In genomic region chr1:85779428-85780180, GRCm38 (mm10) we compare ENCODE assay signal across 15 mouse cellular contexts. TPM values are rescaled to one million over a fixed set of nuclear protein-coding genes. Genes with fewer than 3 reads are reported as not detected.
A peak's percentile ranks its signal among the peaks of the same experiment; 100 is the strongest.
DNase-seq lines count a peak whose midpoint lies in the region; ATAC-seq and TF ChIP-seq lines count a peak whose summit lies in the region.
"Had no signal": no experiment of that assay in that cellular context is flagged by ENCODE, and none has a peak within 500 bp of the region (broad histone marks: within the 10 kb centered on the region; RNA-seq: fewer than 3 reads in every experiment).

No protein-coding gene starts in this region.

- 28% methylated on average over 4 of the region's 4 CpGs for WGBS in liver, embryonic 13.5 days (ENCODE audit: insufficient replicate concordance)
- WGBS in stomach, postnatal 0 days, result 67% methylated on average over 4 of the region's 4 CpGs
- WGBS in forebrain, embryonic 12.5 days, result 85% methylated on average over 4 of the region's 4 CpGs

- H3K9ac ChIP-seq in liver, embryonic 13.5 days, result no peak overlapping the region
- no peak overlapping the region for H3K9ac ChIP-seq in stomach, postnatal 0 days (ENCODE audit: low read length)
- H3K9ac ChIP-seq in forebrain, embryonic 12.5 days, result no peak overlapping the region
- H3K9ac ChIP-seq: embryonic facial prominence, embryonic 12.5 days; hindbrain, embryonic 15.5 days; limb, embryonic 15.5 days; midbrain, embryonic 12.5 days had no signal

- H3K9me3 ChIP-seq in liver, embryonic 13.5 days (replicated peaks), result no peaks in the 10 kb centered on the region
- no peaks in the 10 kb centered on the region for H3K9me3 ChIP-seq in stomach, postnatal 0 days (ENCODE audit: control insufficient read depth, low read length)
- no peaks in the 10 kb centered on the region for H3K9me3 ChIP-seq in forebrain, embryonic 12.5 days
- H3K9me3 ChIP-seq: embryonic facial prominence, embryonic 12.5 days; G1E; hindbrain, embryonic 15.5 days; limb, embryonic 15.5 days; midbrain, embryonic 12.5 days had no signal

- H3K4me1 ChIP-seq in liver, embryonic 13.5 days (replicated peaks), result 0 out of 2 replicates have a peak, but pooled peaks cover 7% of the 10 kb centered on the region
- H3K4me1 ChIP-seq in stomach, postnatal 0 days (replicated peaks; ENCODE audit: control insufficient read depth, insufficient read depth), result no peaks in the 10 kb centered on the region
- no peaks in the 10 kb centered on the region for H3K4me1 ChIP-seq in forebrain, embryonic 12.5 days
- H3K4me1 ChIP-seq: hindbrain, embryonic 15.5 days; limb, embryonic 15.5 days; midbrain, embryonic 12.5 days had no signal

- H3K36me3 ChIP-seq in liver, embryonic 13.5 days, result no peaks in the 10 kb centered on the region
- no peaks in the 10 kb centered on the region for H3K36me3 ChIP-seq in stomach, postnatal 0 days (ENCODE audit: control insufficient read depth, insufficient read depth, low read length)
- no peaks in the 10 kb centered on the region for H3K36me3 ChIP-seq in forebrain, embryonic 12.5 days (replicated peaks)
- H3K36me3 ChIP-seq: embryonic facial prominence, embryonic 12.5 days; G1E; hindbrain, embryonic 15.5 days; limb, embryonic 15.5 days; midbrain, embryonic 12.5 days had no signal

- peak; percentile 41 for DNase-seq in MEL-GATA-1-ER (ENCODE audit: extremely low read depth, low read depth)
- DNase-seq in c-Kit-positive CD71-positive TER-119-positive erythroid progenitor cells, embryonic 14.5 days (ENCODE audit: low spot score), result peak; percentile 38
- DNase-seq in liver, embryonic 13.5 days, result peak; percentile 28
- peak; percentile 19 for DNase-seq in stomach, postnatal 0 days (ENCODE audit: low spot score)
- DNase-seq in cerebellum, adult 11 months, result no peak
- no peak for DNase-seq in kidney, postnatal 25 days
- DNase-seq: cerebellum, postnatal 25 days; heart, adult 2 months; lung, postnatal 10 days had no signal

- ATAC-seq in liver, embryonic 13.5 days (ENCODE audit: low read depth), result peak; percentile 57
- ATAC-seq in stomach, postnatal 0 days (ENCODE audit: low FRiP score, low TSS enrichment), result peak; percentile 68
- no peak for ATAC-seq in forebrain, embryonic 12.5 days (ENCODE audit: low FRiP score)

- TF ChIP-seq CTCF in stomach, postnatal 0 days (IDR thresholded peaks at IDR 0.05; ENCODE audit: low read depth), result no peak

- TF ChIP-seq EP300 in stomach, postnatal 0 days (optimal IDR thresholded peaks at IDR 0.05), result no peak

- H3K4me2 ChIP-seq in liver, embryonic 13.5 days, result no peak overlapping the region
- H3K4me2 ChIP-seq in stomach, postnatal 0 days (replicated peaks; ENCODE audit: low read depth), result no peak overlapping the region
- H3K4me2 ChIP-seq in forebrain, embryonic 12.5 days, result no peak overlapping the region
- H3K4me2 ChIP-seq: embryonic facial prominence, embryonic 12.5 days; hindbrain, embryonic 15.5 days; limb, embryonic 15.5 days; midbrain, embryonic 12.5 days had no signal

- no peak overlapping the region for H3K27ac ChIP-seq in liver, embryonic 13.5 days
- no peak overlapping the region for H3K27ac ChIP-seq in stomach, postnatal 0 days (replicated peaks)
- H3K27ac ChIP-seq in forebrain, embryonic 12.5 days, result no peak overlapping the region
- H3K27ac ChIP-seq: embryonic facial prominence, embryonic 12.5 days; heart, adult 2 months; hindbrain, embryonic 15.5 days; limb, embryonic 15.5 days; midbrain, embryonic 12.5 days had no signal

- no peak overlapping the region for H3K4me3 ChIP-seq in liver, embryonic 13.5 days (replicated peaks)
- H3K4me3 ChIP-seq in stomach, postnatal 0 days (ENCODE audit: low read depth, low read length), result no peak overlapping the region
- no peak overlapping the region for H3K4me3 ChIP-seq in forebrain, embryonic 12.5 days (replicated peaks)
- H3K4me3 ChIP-seq: embryonic facial prominence, embryonic 12.5 days; heart, adult 2 months; hindbrain, embryonic 15.5 days; limb, embryonic 15.5 days; midbrain, embryonic 12.5 days had no signal

- H3K27me3 ChIP-seq in liver, embryonic 13.5 days, result no peaks in the 10 kb centered on the region
- H3K27me3 ChIP-seq in stomach, postnatal 0 days (ENCODE audit: control insufficient read depth, insufficient read depth, low read length), result no peaks in the 10 kb centered on the region
- no peaks in the 10 kb centered on the region for H3K27me3 ChIP-seq in forebrain, embryonic 12.5 days
- H3K27me3 ChIP-seq: embryonic facial prominence, embryonic 12.5 days; hindbrain, embryonic 15.5 days; limb, embryonic 15.5 days; midbrain, embryonic 12.5 days had no signal

RNA-seq across cellular contexts. Expression of gene A630001G21Rik, which starts 1.2 kb away (rescaled TPM):
- 2.6 and 2.7 TPM in 2 replicates for polyA plus RNA-seq in liver, embryonic 13.5 days (2015; fragmentation: Nextera tagmentation; extraction: Ambion mirVana)
- 0.50 and 0.72 TPM in 2 replicates for polyA plus RNA-seq in stomach, postnatal 0 days (2015; fragmentation: Nextera tagmentation; extraction: Ambion mirVana)
- 0.53 and 1.6 TPM in 2 replicates for polyA plus RNA-seq in forebrain, embryonic 12.5 days (2016; fragmentation: Nextera tagmentation; extraction: Ambion mirVana)
- polyA plus RNA-seq: G1E had no signal

RNA-seq across cellular contexts. Expression of gene Cab39, which starts 13.6 kb away (rescaled TPM):
- polyA plus RNA-seq in liver, embryonic 13.5 days (2015; fragmentation: Nextera tagmentation; extraction: Ambion mirVana), result 11.4 and 13.4 TPM in 2 replicates
- polyA plus RNA-seq in stomach, postnatal 0 days (2015; fragmentation: Nextera tagmentation; extraction: Ambion mirVana), result 29.0 and 33.3 TPM in 2 replicates
- 68.3 and 69.7 TPM in 2 replicates for polyA plus RNA-seq in forebrain, embryonic 12.5 days (2016; fragmentation: Nextera tagmentation; extraction: Ambion mirVana)

Comparison
In these comparisons a context has a peak if more than half of its experiments do, and no peak if none do; other contexts are left out.
1. DNase-seq: peak in MEL-GATA-1-ER (single experiment), c-Kit-positive CD71-positive TER-119-positive erythroid progenitor cells, embryonic 14.5 days (single experiment), liver, embryonic 13.5 days (single experiment) and stomach, postnatal 0 days (single experiment); none in cerebellum, adult 11 months (single experiment) and kidney, postnatal 25 days (0 of 2).